Mouse (Mus musculus) kidney, adult 8-10 months (tissue): ENCODE measurements around the gene Olfr836.
"Not testable (repeated sequence)": the region's sequence is repeated elsewhere in the genome, so short reads cannot be mapped to it uniquely, and the experiment has no call there.

Source experiments
- DNase-seq, 2 experiments: peaks; one replicate each; pipeline ENCODE4 v3.0.0; 2022

Gene Olfr836

GRCm38 (mm10) chr9:19120082-19120481, at the start of gene Olfr836:
Gene Olfr836 (plus strand): TSS chr9:19120382.
- DNase-seq: no peak

GRCm38 (mm10) chr9:19084986-19085385, 35.2 kb upstream of the Olfr836 start:
- no peak for DNase-seq

GRCm38 (mm10) chr9:19092889-19093753, 27.1 kb upstream of the Olfr836 start:
- not testable (repeated sequence) for DNase-seq

- DNase-seq: no peak
Measured at GRCm38 (mm10) chr9:19097286-19097685, 22.9 kb upstream of the Olfr836 start.

- no peak for DNase-seq
Measured at GRCm38 (mm10) chr9:19136017-19136416, 15.8 kb downstream of the Olfr836 start, which contains the start of gene Olfr837. Gene Olfr837 (plus strand): TSS chr9:19136317.
